Mouse (Mus musculus) forebrain, embryonic 16.5 days (tissue): ENCODE results near the gene Irf9. TPM values are rescaled to one million over a fixed set of nuclear protein-coding genes. Genes with fewer than 3 reads are reported as not detected.

Source experiments
- ATAC-seq: fragments of 200-750 bp; cut with Nextera tagmentation; 2 replicates; pipeline ENCODE4 v1.8.0; 2017; ENCODE audit warnings: mild to moderate bottlenecking, moderate library complexity
- H3K27ac ChIP-seq: fragments of 300-500 bp; sonication (generic); 2 replicates; pipeline ENCODE4 v1.5.1; 2014; ENCODE audit warnings: low read length, control low read depth
- H3K27me3 ChIP-seq: fragments of 300-500 bp; sonication (generic); replicated peaks from 2 replicates; pipeline ENCODE4 v1.6.1; 2014; ENCODE audit warnings: low read length; ENCODE audit not compliant: control insufficient read depth, insufficient read depth
- H3K36me3 ChIP-seq: fragments of 300-500 bp; sonication (generic); 2 replicates; pipeline ENCODE4 v1.6.1; 2014; ENCODE audit not compliant: control insufficient read depth, insufficient read depth
- H3K4me1 ChIP-seq: fragments of 300-500 bp; sonication (generic); replicated peaks from 2 replicates; pipeline ENCODE4 v1.6.1; 2014; ENCODE audit warnings: low read length; ENCODE audit not compliant: control insufficient read depth, insufficient read depth
- H3K4me2 ChIP-seq: fragments of 300-500 bp; sonication (generic); 2 replicates; pipeline ENCODE4 v1.6.1; 2014; ENCODE audit warnings: mild to moderate bottlenecking, low read length, control low read depth
- H3K4me3 ChIP-seq: fragments of 300-500 bp; sonication (generic); replicated peaks from 2 replicates; pipeline ENCODE4 v1.5.1; 2014; ENCODE audit warnings: mild to moderate bottlenecking, low read length, control low read depth
- H3K9ac ChIP-seq: fragments of 300-500 bp; sonication (generic); replicated peaks from 2 replicates; pipeline ENCODE4 v1.6.1; 2014; ENCODE audit warnings: low read depth, low read length, control low read depth
- H3K9me3 ChIP-seq: fragments of 300-500 bp; sonication (generic); 2 replicates; pipeline ENCODE4 v1.6.1; 2016; ENCODE audit warnings: low read length; ENCODE audit not compliant: control insufficient read depth
- WGBS: fragments of 180-500 bp; shearing (Covaris S2); extraction: QIAGEN DNeasy Blood & Tissue Kit; methylation state at CpG from one replicate; pipeline ENCODE4 v1.1.7; 2014; 5-methylcytosine and 5-hydroxymethylcytosine counted together
- polyA plus RNA-seq: library from polyadenylated mRNA; unstranded; fragments of >200 nt; fragmentation: Nextera tagmentation; extraction: Ambion mirVana; gene quantifications from 2 replicates; pipeline ENCODE4 v1.2.1, GENCODE M21; 2015

Irf9 gene
- polyA plus RNA-seq, 1 experiment from 2014 or later = 11.8 TPM

DNA sequence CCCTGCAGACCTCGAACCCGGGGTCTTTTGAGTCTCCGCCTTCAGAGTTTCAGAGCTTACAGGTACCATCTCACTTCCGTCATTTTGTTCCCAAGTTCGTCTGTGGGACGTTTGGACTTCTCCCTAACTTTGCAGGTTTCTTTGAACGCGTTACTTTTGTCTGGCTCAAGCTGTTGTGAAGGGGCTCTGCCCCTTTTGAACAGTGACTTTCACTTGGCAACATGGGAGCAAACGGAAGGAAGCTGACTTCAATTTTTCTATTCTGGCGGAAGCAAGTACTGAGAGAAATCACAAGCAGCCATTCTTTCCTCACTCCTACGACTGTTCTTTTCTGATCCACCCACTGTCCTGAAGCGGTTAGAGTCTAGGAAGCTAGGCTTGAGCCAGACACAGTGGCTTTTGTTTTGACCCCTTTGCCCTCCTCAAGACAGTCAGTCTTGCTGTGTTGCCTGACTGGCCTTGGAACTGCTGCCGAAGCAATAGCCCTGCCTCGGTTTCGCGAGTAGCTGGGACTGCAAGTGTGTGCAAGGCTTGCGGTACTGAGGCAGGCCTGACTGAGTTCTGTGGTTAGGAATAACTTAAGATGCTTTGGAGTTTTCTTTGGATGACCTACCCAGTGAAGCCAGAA lies 41.0 kb downstream of the Irf9 start:
- Histone ChIP-seq H3K9ac (peak overlapping the region; percentile 97), H3K27me3 (no peaks in the 10 kb centered on the region), H3K27ac (no peak overlapping the region), H3K36me3 (peaks cover 9% of the 10 kb centered on the region), H3K9me3 (no peaks in the 10 kb centered on the region), H3K4me1 (peaks cover 21% of the 10 kb centered on the region), H3K4me2 (peak overlapping the region; percentile 84), H3K4me3 (peak overlapping the region; percentile 99)
- WGBS = 25% methylated on average over 17 of the region's 17 CpGs
- ATAC-seq = no peak

DNA sequence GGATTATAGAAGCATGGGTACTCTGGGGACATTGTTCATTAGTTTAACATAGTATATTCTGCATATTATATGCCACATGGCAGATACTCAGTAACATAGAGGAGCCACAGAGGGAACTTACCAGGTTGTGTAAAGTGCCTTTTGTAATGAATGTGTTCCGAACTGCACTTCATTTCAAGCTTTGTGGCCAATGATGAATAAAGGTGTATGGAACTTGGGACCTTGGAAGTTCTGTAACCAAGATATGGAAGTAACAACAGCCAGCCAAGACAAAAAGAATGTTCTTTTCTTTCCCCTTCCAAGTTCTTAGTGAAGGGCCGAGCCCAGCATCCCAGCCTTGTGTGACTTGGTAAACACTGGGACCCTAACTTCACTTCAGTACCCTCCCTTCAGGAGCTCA lies 46.5 kb downstream of the Irf9 start, which contains the start of gene Tssk4:
Gene Tssk4, plus strand, starts transcription at position 301 of the 400 bp plus-strand sequence.
- H3K9ac ChIP-seq = no peak within 1 kb of the TSS
- no peak within 1 kb of the TSS for H3K4me3 ChIP-seq
- H3K27ac ChIP-seq = no peak within 1 kb of the TSS
- no peaks in the 10 kb centered on the region for H3K27me3 ChIP-seq
- WGBS = 96% methylated on average over 2 of the region's 2 CpGs
- H3K4me1 ChIP-seq = peaks cover 4% of the 10 kb centered on the region
- H3K4me2 ChIP-seq = no peak within 1 kb of the TSS
- ATAC-seq = no peak
- H3K9me3 ChIP-seq = no peaks in the 10 kb centered on the region
- no peaks in the 10 kb centered on the region for H3K36me3 ChIP-seq

DNA sequence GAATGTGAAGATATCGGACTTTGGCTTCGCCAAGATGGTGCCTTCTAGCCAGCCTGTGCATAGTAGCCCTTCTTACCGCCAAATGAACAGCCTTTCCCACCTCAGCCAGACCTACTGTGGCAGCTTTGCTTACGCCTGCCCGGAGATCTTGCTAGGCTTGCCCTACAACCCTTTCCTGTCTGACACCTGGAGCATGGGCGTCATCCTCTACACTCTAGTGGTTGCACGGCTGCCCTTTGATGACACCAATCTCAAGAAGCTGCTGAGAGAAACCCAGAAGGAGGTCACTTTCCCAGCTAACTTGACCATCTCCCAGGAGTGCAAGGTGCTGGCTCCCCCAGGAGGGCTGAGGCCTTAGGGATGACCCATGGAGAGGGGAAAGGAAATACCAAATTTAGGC lies 48.2 kb downstream of the Irf9 start:
- H3K27me3 ChIP-seq = no peaks in the 10 kb centered on the region
- no peak overlapping the region for H3K9ac ChIP-seq
- no peak overlapping the region for H3K4me3 ChIP-seq
- H3K9me3 ChIP-seq = no peaks in the 10 kb centered on the region
- H3K27ac ChIP-seq = no peak overlapping the region
- no peaks in the 10 kb centered on the region for H3K4me1 ChIP-seq
- 93% methylated on average over 7 of the region's 7 CpGs for WGBS
- no peak overlapping the region for H3K4me2 ChIP-seq
- no peak for ATAC-seq
- no peaks in the 10 kb centered on the region for H3K36me3 ChIP-seq

DNA sequence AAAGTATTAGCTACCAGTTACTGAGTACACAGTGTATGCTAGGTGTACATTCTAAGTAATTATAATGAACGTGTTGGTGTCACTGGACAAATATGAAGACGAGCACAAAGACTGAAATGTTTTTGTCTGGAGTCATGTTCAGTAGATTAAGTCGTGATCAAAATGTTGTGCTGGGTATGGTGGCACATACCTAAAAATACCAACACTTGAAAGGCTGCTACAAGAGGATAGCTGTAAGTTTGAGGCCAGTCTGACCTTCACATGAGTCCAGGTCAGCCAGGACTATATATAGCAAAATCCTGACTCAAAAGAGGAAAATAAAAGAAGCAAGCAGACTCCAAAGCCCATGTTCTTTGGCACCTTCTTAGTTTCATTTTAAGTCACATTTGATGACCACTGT lies 53.6 kb downstream of the Irf9 start:
- Histone ChIP-seq H3K4me2 (no peak overlapping the region), H3K27me3 (no peaks in the 10 kb centered on the region), H3K9me3 (no peaks in the 10 kb centered on the region), H3K4me3 (no peak overlapping the region), H3K9ac (no peak overlapping the region), H3K27ac (no peak overlapping the region), H3K4me1 (peaks cover 9% of the 10 kb centered on the region), H3K36me3 (no peaks in the 10 kb centered on the region; the same call in 1 of the 2 replicates)
- 93% methylated on average over 3 of the region's 3 CpGs for WGBS
- no peak for ATAC-seq

DNA sequence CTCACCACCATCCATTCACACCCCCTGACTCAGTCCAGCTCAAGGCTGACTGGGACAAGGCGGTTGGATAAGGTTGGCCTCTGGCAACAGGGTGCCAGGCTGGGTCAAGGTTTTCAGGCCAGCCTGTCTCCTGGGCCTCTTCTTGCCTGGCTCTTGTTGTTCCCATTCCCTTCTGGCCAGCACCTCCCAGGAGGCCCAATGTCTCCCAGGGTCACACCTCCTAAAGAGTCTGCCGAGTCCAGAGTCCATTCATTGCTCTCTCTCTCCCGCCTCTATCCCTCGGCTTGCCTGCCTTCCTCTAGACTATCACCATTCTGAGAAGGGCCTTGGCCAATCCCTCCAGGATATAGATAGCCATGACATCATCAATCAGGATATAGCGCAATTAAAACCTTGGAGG lies 54.6 kb downstream of the Irf9 start:
- peaks cover 9% of the 10 kb centered on the region for H3K4me1 ChIP-seq
- ATAC-seq = no peak
- no peaks in the 10 kb centered on the region for H3K9me3 ChIP-seq
- H3K9ac ChIP-seq = no peak overlapping the region
- peaks cover 6% of the 10 kb centered on the region; the same call in 1 of the 2 replicates for H3K36me3 ChIP-seq
- H3K27ac ChIP-seq = no peak overlapping the region
- no peaks in the 10 kb centered on the region for H3K27me3 ChIP-seq
- no peak overlapping the region for H3K4me3 ChIP-seq
- H3K4me2 ChIP-seq = no peak overlapping the region
- WGBS = 90% methylated on average over 5 of the region's 5 CpGs

Other genes starting within 250 kb of the Irf9 start
- 43.3 and 48.2 TPM in 2 replicates for gene Dhrs4, start 124.8 kb upstream of the Irf9 start, polyA plus RNA-seq
- gene Carmil3, start 112.9 kb upstream of the Irf9 start, polyA plus RNA-seq = 29.4 and 38.1 TPM in 2 replicates
- gene Cpne6, start 93.1 kb upstream of the Irf9 start, polyA plus RNA-seq = 9.9 and 18.0 TPM in 2 replicates
- not detected in 2 replicates for gene Nrl, start 78.6 kb upstream of the Irf9 start, polyA plus RNA-seq
- gene Pck2, start 63.3 kb upstream of the Irf9 start, polyA plus RNA-seq = 23.3 and 23.6 TPM in 2 replicates
- 123 and 127 TPM in 2 replicates for gene Dcaf11, start 43.6 kb upstream of the Irf9 start, polyA plus RNA-seq
- gene A730061H03Rik, start 43.2 kb upstream of the Irf9 start, polyA plus RNA-seq = 0.63 and 2.3 TPM in 2 replicates
- gene Fitm1, start 28.0 kb upstream of the Irf9 start, polyA plus RNA-seq = not detected in 2 replicates
- 185 and 197 TPM in 2 replicates for gene Psme1, start 25.4 kb upstream of the Irf9 start, polyA plus RNA-seq
- 12.9 and 23.4 TPM in 2 replicates for gene Emc9, start 18.3 kb upstream of the Irf9 start, polyA plus RNA-seq
- 179 and 182 TPM in 2 replicates for gene Psme2, start 12.5 kb upstream of the Irf9 start, polyA plus RNA-seq
- gene Rnf31, start 11.9 kb upstream of the Irf9 start, polyA plus RNA-seq = 16.9 and 22.5 TPM in 2 replicates
- 9.4 and 11.3 TPM in 2 replicates for gene Rec8, start 14.5 kb downstream of the Irf9 start, polyA plus RNA-seq
- 92.5 and 110 TPM in 2 replicates for gene Ipo4, start 32.4 kb downstream of the Irf9 start, polyA plus RNA-seq
- 0.67 and 3.8 TPM in 2 replicates for gene Gm49378, start 34.3 kb downstream of the Irf9 start, polyA plus RNA-seq
- 62.1 and 66.2 TPM in 2 replicates for gene Tm9sf1, start 40.2 kb downstream of the Irf9 start, polyA plus RNA-seq
- gene Tssk4, start 46.6 kb downstream of the Irf9 start, polyA plus RNA-seq = 0.29 and 0.51 TPM in 2 replicates
- gene Mdp1, start 56.9 kb downstream of the Irf9 start, polyA plus RNA-seq = 63.5 and 71.3 TPM in 2 replicates
- gene Gmpr2, start 68.4 kb downstream of the Irf9 start, polyA plus RNA-seq = 52.5 and 62.6 TPM in 2 replicates
- 514 and 544 TPM in 2 replicates for gene Nedd8, start 68.6 kb downstream of the Irf9 start, polyA plus RNA-seq
- gene Tinf2, start 78.2 kb downstream of the Irf9 start, polyA plus RNA-seq = 31.4 and 32.6 TPM in 2 replicates
- 0.26 and 0.28 TPM in 2 replicates for gene Tgm1, start 110.4 kb downstream of the Irf9 start, polyA plus RNA-seq
- 52.6 and 53.3 TPM in 2 replicates for gene Rabggta, start 118.7 kb downstream of the Irf9 start, polyA plus RNA-seq
- gene Dhrs1, start 142.1 kb downstream of the Irf9 start, polyA plus RNA-seq = 81.9 and 83.5 TPM in 2 replicates
- gene Nop9, start 142.1 kb downstream of the Irf9 start, polyA plus RNA-seq = 36.4 and 46.0 TPM in 2 replicates
- 0.21 TPM in 1 of 2 replicates, not detected in the other for gene Cideb, start 154.9 kb downstream of the Irf9 start, polyA plus RNA-seq
- 0.21 and 0.38 TPM in 2 replicates for gene Ltb4r2, start 157.9 kb downstream of the Irf9 start, polyA plus RNA-seq
- 0.24 and 0.25 TPM in 2 replicates for gene Ltb4r1, start 162.4 kb downstream of the Irf9 start, polyA plus RNA-seq
- 3.2 and 3.7 TPM in 2 replicates for gene Adcy4, start 180.5 kb downstream of the Irf9 start, polyA plus RNA-seq
- 2.7 and 3.2 TPM in 2 replicates for gene Ripk3, start 185.3 kb downstream of the Irf9 start, polyA plus RNA-seq
- 11.7 and 12.3 TPM in 2 replicates for gene Nfatc4, start 219.6 kb downstream of the Irf9 start, polyA plus RNA-seq